ENCODE assay signal across 31 mouse cellular contexts in the genomic region with DNA sequence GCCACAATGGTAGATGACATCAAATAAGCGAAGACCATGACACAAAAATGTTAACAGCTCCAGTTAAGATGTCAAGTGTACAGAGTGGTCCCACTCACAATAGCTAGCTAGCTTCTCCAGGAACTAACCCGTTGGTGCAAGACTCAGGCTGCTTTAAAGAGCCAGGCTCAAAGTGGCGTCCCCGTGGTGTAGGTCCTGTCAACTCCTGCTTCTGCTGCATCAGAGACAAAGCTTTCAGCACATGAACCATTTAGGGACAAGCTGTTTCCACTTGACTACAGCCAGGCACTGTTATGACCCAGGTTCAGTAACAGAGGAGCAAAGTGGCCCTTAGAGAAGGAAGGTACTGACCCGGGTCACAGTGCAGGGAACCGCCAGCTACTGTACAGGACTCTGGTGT.
"Had no signal": no experiment of that assay in that cellular context is flagged by ENCODE, and none has a peak within 500 bp of the region (broad histone marks: within the 10 kb centered on the region; RNA-seq: fewer than 3 reads in every experiment).

No protein-coding gene starts in this region.

- ATAC-seq: liver, embryonic 12.5 days; liver, postnatal 0 days; lung, postnatal 0 days; midbrain, embryonic 13.5 days; midbrain, embryonic 15.5 days; midbrain, embryonic 16.5 days had no signal

- DNase-seq: left cerebral cortex, postnatal 4 days; liver; liver, embryonic 13.5 days; liver, postnatal 0 days; lung, adult 18-20 months; lung, adult 2 months; lung, embryonic 14.5 days; lung, postnatal 10 days; lung, postnatal 36 days; lung, postnatal 4 days; midbrain, embryonic 14.5 days had no signal

- H3K36me3 ChIP-seq: limb, embryonic 12.5 days; limb, embryonic 13.5 days; limb, embryonic 15.5 days; liver, embryonic 12.5 days; liver, embryonic 13.5 days; liver, embryonic 15.5 days; lung, embryonic 15.5 days; midbrain, embryonic 10.5 days; midbrain, embryonic 12.5 days; midbrain, embryonic 13.5 days; midbrain, embryonic 15.5 days; neural tube, embryonic 12.5 days had no signal

- H3K9ac ChIP-seq: limb, embryonic 12.5 days; limb, embryonic 13.5 days; limb, embryonic 15.5 days; liver, embryonic 12.5 days; liver, embryonic 13.5 days; liver, embryonic 14.5 days; liver, embryonic 15.5 days; liver, postnatal 0 days; lung, embryonic 14.5 days; lung, embryonic 15.5 days; midbrain, embryonic 12.5 days; midbrain, embryonic 13.5 days; midbrain, embryonic 15.5 days; neural tube, embryonic 12.5 days had no signal

- H3K27me3 ChIP-seq: limb, embryonic 12.5 days; limb, embryonic 13.5 days; limb, embryonic 15.5 days; liver, embryonic 12.5 days; liver, embryonic 13.5 days; liver, embryonic 15.5 days; lung, embryonic 15.5 days; megakaryocyte, embryonic 14.5 days; midbrain, embryonic 12.5 days; midbrain, embryonic 13.5 days; midbrain, embryonic 15.5 days; neural tube, embryonic 12.5 days had no signal

- H3K4me2 ChIP-seq: limb, embryonic 12.5 days; limb, embryonic 13.5 days; limb, embryonic 15.5 days; liver, embryonic 11.5 days; liver, embryonic 12.5 days; liver, embryonic 13.5 days; liver, embryonic 15.5 days; lung, embryonic 14.5 days; lung, embryonic 15.5 days; midbrain, embryonic 11.5 days; midbrain, embryonic 12.5 days; midbrain, embryonic 13.5 days; midbrain, embryonic 15.5 days; neural tube, embryonic 12.5 days had no signal

- H3K9me3 ChIP-seq: limb, embryonic 10.5 days; limb, embryonic 15.5 days; liver, embryonic 15.5 days; lung, embryonic 15.5 days; midbrain, embryonic 10.5 days; midbrain, embryonic 13.5 days; midbrain, embryonic 15.5 days had no signal

- H3K4me1 ChIP-seq: limb, embryonic 10.5 days; limb, embryonic 12.5 days; limb, embryonic 13.5 days; limb, embryonic 15.5 days; liver, embryonic 12.5 days; liver, embryonic 13.5 days; liver, embryonic 15.5 days; lung, embryonic 15.5 days; megakaryocyte, embryonic 14.5 days; midbrain, embryonic 10.5 days; midbrain, embryonic 12.5 days; midbrain, embryonic 13.5 days; midbrain, embryonic 15.5 days; neural tube, embryonic 12.5 days had no signal

- H3K27ac ChIP-seq: limb, embryonic 10.5 days; limb, embryonic 12.5 days; limb, embryonic 13.5 days; limb, embryonic 15.5 days; liver, embryonic 12.5 days; liver, embryonic 13.5 days; liver, embryonic 14.5 days; liver, embryonic 15.5 days; lung, embryonic 15.5 days; macrophage; midbrain, embryonic 10.5 days; midbrain, embryonic 12.5 days; midbrain, embryonic 13.5 days; midbrain, embryonic 15.5 days; neural tube, embryonic 12.5 days had no signal

- H3K4me3 ChIP-seq: limb, embryonic 10.5 days; limb, embryonic 12.5 days; limb, embryonic 13.5 days; limb, embryonic 15.5 days; liver, embryonic 12.5 days; liver, embryonic 13.5 days; liver, embryonic 15.5 days; lung, embryonic 15.5 days; megakaryocyte, embryonic 14.5 days; midbrain, embryonic 10.5 days; midbrain, embryonic 12.5 days; midbrain, embryonic 13.5 days; midbrain, embryonic 15.5 days; myocyte; neural tube, embryonic 12.5 days had no signal
